Mouse (Mus musculus): ENCODE results near the gene Gm10197. TPM values are rescaled to one million over a fixed set of nuclear protein-coding genes. Genes with fewer than 3 reads are reported as not detected.

Gm10197 gene
- polyA plus RNA-seq (2012; fragmentation: generic; extraction: Trizol): not detected
- long read RNA-seq, experiment 1: 0 reads
- long read RNA-seq, experiment 2: 0 reads

GRCm38 (mm10) chr19:53371666-53372065, at the start of gene Gm10197:
Gene Gm10197 (minus strand): TSS chr19:53371766.
- TF ChIP-seq CTCF (IDR thresholded peaks at IDR 0.05; ENCODE audit: control insufficient read depth, insufficient read depth, insufficient read length) (no peak), CEBPB (IDR thresholded peaks at IDR 0.05; ENCODE audit: low read depth) (no peak), USF1 (IDR thresholded peaks at IDR 0.05; ENCODE audit: low read depth) (no peak), MYOG (IDR thresholded peaks at IDR 0.05; ENCODE audit: control insufficient read depth, extremely low read depth, insufficient read length) (no peak), FOSL1 (IDR thresholded peaks at IDR 0.05; ENCODE audit: insufficient read depth, low read length, poor library complexity, severe bottlenecking) (no peak), MYOD1 (IDR thresholded peaks at IDR 0.05; ENCODE audit: control insufficient read depth, insufficient read length, low read depth) (no peak), MAX (IDR thresholded peaks at IDR 0.05) (no peak)

GRCm38 (mm10) chr19:53420924-53421582, 49.5 kb upstream of the Gm10197 start:
- TF ChIP-seq CEBPB (IDR thresholded peaks at IDR 0.05; ENCODE audit: low read depth) (no peak), USF1 (IDR thresholded peaks at IDR 0.05; ENCODE audit: low read depth) (no peak), FOSL1 (IDR thresholded peaks at IDR 0.05; ENCODE audit: insufficient read depth, low read length, poor library complexity, severe bottlenecking) (peak; percentile 45), MYOD1 (IDR thresholded peaks at IDR 0.05; ENCODE audit: control insufficient read depth, insufficient read length, low read depth) (peak; percentile 85), MYOG (IDR thresholded peaks at IDR 0.05; ENCODE audit: control insufficient read depth, extremely low read depth, insufficient read length) (no peak), MAX (IDR thresholded peaks at IDR 0.05) (no peak), CTCF (IDR thresholded peaks at IDR 0.05; ENCODE audit: control insufficient read depth, insufficient read depth, insufficient read length) (no peak)
- Histone ChIP-seq H3K4me3 (ENCODE audit: insufficient read depth, poor library complexity, severe bottlenecking) (no peak overlapping the region), H3K27me3 (ENCODE audit: control insufficient read depth, insufficient read depth, insufficient read length) (no peaks in the 10 kb centered on the region)

More at GRCm38 (mm10) chr19:53371666-53372065, at the start of gene Gm10197:
- H3K27me3 ChIP-seq (ENCODE audit: control insufficient read depth, insufficient read depth, insufficient read length): no peaks in the 10 kb centered on the region
- H3ac ChIP-seq (ENCODE audit: control insufficient read depth, insufficient read length, low read depth): no peak within 1 kb of the TSS
- no peaks in the 10 kb centered on the region for H3K79me3 ChIP-seq (ENCODE audit: low read depth)
- H3K36me3 ChIP-seq (ENCODE audit: control insufficient read depth, insufficient read depth): peaks cover 11% of the 10 kb centered on the region
- no peak within 1 kb of the TSS for H3K4me3 ChIP-seq (ENCODE audit: insufficient read depth, poor library complexity, severe bottlenecking)
- no peaks in the 10 kb centered on the region for H3K79me2 ChIP-seq (ENCODE audit: control insufficient read depth, insufficient read depth)

GRCm38 (mm10) chr19:53419834-53420233, 48.3 kb upstream of the Gm10197 start:
- H3K79me3 ChIP-seq (ENCODE audit: low read depth): no peaks in the 10 kb centered on the region
- no peak overlapping the region for H3ac ChIP-seq (ENCODE audit: control insufficient read depth, insufficient read length, low read depth)
- no peaks in the 10 kb centered on the region for H3K79me2 ChIP-seq (ENCODE audit: control insufficient read depth, insufficient read depth)
- H3K27me3 ChIP-seq (ENCODE audit: control insufficient read depth, insufficient read depth, insufficient read length): no peaks in the 10 kb centered on the region
- no peaks in the 10 kb centered on the region for H3K36me3 ChIP-seq (ENCODE audit: control insufficient read depth, insufficient read depth)
- H3K4me3 ChIP-seq (ENCODE audit: insufficient read depth, poor library complexity, severe bottlenecking): no peak overlapping the region
- TF ChIP-seq CTCF (IDR thresholded peaks at IDR 0.05; ENCODE audit: control insufficient read depth, insufficient read depth, insufficient read length) (peak; percentile 45), CEBPB (IDR thresholded peaks at IDR 0.05; ENCODE audit: low read depth) (no peak), MYOG (IDR thresholded peaks at IDR 0.05; ENCODE audit: control insufficient read depth, extremely low read depth, insufficient read length) (no peak), USF1 (IDR thresholded peaks at IDR 0.05; ENCODE audit: low read depth) (no peak), MAX (IDR thresholded peaks at IDR 0.05) (no peak)

More at GRCm38 (mm10) chr19:53420924-53421582, 49.5 kb upstream of the Gm10197 start:
- Histone ChIP-seq H3K36me3 (ENCODE audit: control insufficient read depth, insufficient read depth) (no peaks in the 10 kb centered on the region), H3ac (ENCODE audit: control insufficient read depth, insufficient read length, low read depth) (no peak overlapping the region), H3K79me2 (ENCODE audit: control insufficient read depth, insufficient read depth) (no peaks in the 10 kb centered on the region), H3K79me3 (ENCODE audit: low read depth) (no peaks in the 10 kb centered on the region)

DNA sequence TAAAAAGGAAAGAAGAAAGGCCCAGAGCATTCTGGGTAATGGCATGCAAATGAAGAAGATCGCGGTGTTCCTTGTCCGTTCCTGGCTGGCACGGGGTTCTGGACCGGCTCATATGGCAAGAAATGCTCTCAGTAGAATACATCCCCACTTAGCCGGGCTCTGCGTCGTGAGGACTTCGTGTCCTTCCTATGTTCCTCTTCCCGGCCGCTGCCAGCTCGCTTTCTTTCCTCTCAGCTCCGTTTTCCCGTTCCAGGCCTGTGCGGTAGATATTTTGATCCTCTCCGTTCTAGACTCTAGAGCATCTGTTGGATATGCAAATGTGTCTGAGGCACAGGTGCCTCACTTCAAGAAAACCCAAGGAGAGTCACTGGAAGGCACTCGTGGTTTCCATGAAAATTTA, 43.6 kb upstream of the Gm10197 start:
- no peak overlapping the region for H3ac ChIP-seq (ENCODE audit: control insufficient read depth, insufficient read length, low read depth)
- no peak overlapping the region for H3K4me3 ChIP-seq (ENCODE audit: insufficient read depth, poor library complexity, severe bottlenecking)
- TF ChIP-seq CTCF (IDR thresholded peaks at IDR 0.05; ENCODE audit: control insufficient read depth, insufficient read depth, insufficient read length): no peak
- no peak for TF ChIP-seq MYOD1 (IDR thresholded peaks at IDR 0.05; ENCODE audit: control insufficient read depth, insufficient read length, low read depth)
- TF ChIP-seq CEBPB (IDR thresholded peaks at IDR 0.05; ENCODE audit: low read depth): no peak
- no peak for TF ChIP-seq FOSL1 (IDR thresholded peaks at IDR 0.05; ENCODE audit: insufficient read depth, low read length, poor library complexity, severe bottlenecking)
- TF ChIP-seq USF1 (IDR thresholded peaks at IDR 0.05; ENCODE audit: low read depth): no peak
- no peak for TF ChIP-seq MAX (IDR thresholded peaks at IDR 0.05)
- no peak for TF ChIP-seq MYOG (IDR thresholded peaks at IDR 0.05; ENCODE audit: control insufficient read depth, extremely low read depth, insufficient read length)
- no peaks in the 10 kb centered on the region for H3K79me2 ChIP-seq (ENCODE audit: control insufficient read depth, insufficient read depth)
- H3K36me3 ChIP-seq (ENCODE audit: control insufficient read depth, insufficient read depth): no peaks in the 10 kb centered on the region
- H3K27me3 ChIP-seq (ENCODE audit: control insufficient read depth, insufficient read depth, insufficient read length): no peaks in the 10 kb centered on the region
- no peaks in the 10 kb centered on the region for H3K79me3 ChIP-seq (ENCODE audit: low read depth)

GRCm38 (mm10) chr19:53414650-53415049, 43.1 kb upstream of the Gm10197 start:
- Histone ChIP-seq H3K4me3 (ENCODE audit: insufficient read depth, poor library complexity, severe bottlenecking) (no peak overlapping the region), H3K79me2 (ENCODE audit: control insufficient read depth, insufficient read depth) (no peaks in the 10 kb centered on the region), H3K79me3 (ENCODE audit: low read depth) (no peaks in the 10 kb centered on the region), H3K27me3 (ENCODE audit: control insufficient read depth, insufficient read depth, insufficient read length) (no peaks in the 10 kb centered on the region), H3ac (ENCODE audit: control insufficient read depth, insufficient read length, low read depth) (no peak overlapping the region), H3K36me3 (ENCODE audit: control insufficient read depth, insufficient read depth) (no peaks in the 10 kb centered on the region)
- no peak for TF ChIP-seq MYOD1 (IDR thresholded peaks at IDR 0.05; ENCODE audit: control insufficient read depth, insufficient read length, low read depth)
- no peak for TF ChIP-seq USF1 (IDR thresholded peaks at IDR 0.05; ENCODE audit: low read depth)
- TF ChIP-seq MAX (IDR thresholded peaks at IDR 0.05): no peak
- no peak for TF ChIP-seq MYOG (IDR thresholded peaks at IDR 0.05; ENCODE audit: control insufficient read depth, extremely low read depth, insufficient read length)

Measured in C2C12 (cell line).